Mouse (Mus musculus) kidney, embryonic 16.5 days (tissue): ENCODE results near the gene Gm9887. TPM values are rescaled to one million over a fixed set of nuclear protein-coding genes. Genes with fewer than 3 reads are reported as not detected.
A peak's percentile ranks its signal among the peaks of the same experiment; 100 is the strongest.
"Not testable (repeated sequence)": the region's sequence is repeated elsewhere in the genome, so short reads cannot be mapped to it uniquely, and the experiment has no call there.

Source experiments
- ATAC-seq: fragments of 200-750 bp; cut with Nextera tagmentation; 2 replicates; pipeline ENCODE4 v1.8.0; 2017; ENCODE audit warnings: moderate TSS enrichment; ENCODE audit not compliant: low FRiP score, low TSS enrichment
- H3K27ac ChIP-seq: fragments of 300-500 bp; sonication (generic); 2 replicates; pipeline ENCODE4 v1.5.1; 2014; ENCODE audit warnings: low read length
- H3K27me3 ChIP-seq: fragments of 300-500 bp; sonication (generic); 2 replicates; pipeline ENCODE4 v1.6.1; 2014; ENCODE audit warnings: low read length, control low read depth, mixed read lengths; ENCODE audit not compliant: insufficient read depth
- H3K36me3 ChIP-seq: fragments of 300-500 bp; sonication (generic); 2 replicates; pipeline ENCODE4 v1.6.1; 2014; ENCODE audit warnings: low read length, control low read depth, mixed read lengths; ENCODE audit not compliant: insufficient read depth
- H3K4me1 ChIP-seq: fragments of 300-500 bp; sonication (generic); 2 replicates; pipeline ENCODE4 v1.6.1; 2014; ENCODE audit warnings: low read length, control low read depth, mixed read lengths; ENCODE audit not compliant: insufficient read depth
- H3K4me2 ChIP-seq: fragments of 300-500 bp; sonication (generic); replicated peaks from 2 replicates; pipeline ENCODE4 v1.6.1; 2014; ENCODE audit warnings: low read depth, low read length
- H3K4me3 ChIP-seq: fragments of 300-500 bp; sonication (generic); 2 replicates; pipeline ENCODE4 v1.5.1; 2014; ENCODE audit warnings: mild to moderate bottlenecking, low read length
- H3K9ac ChIP-seq: fragments of 300-500 bp; sonication (generic); replicated peaks from 2 replicates; pipeline ENCODE4 v1.6.1; 2014; ENCODE audit warnings: low read length
- H3K9me3 ChIP-seq: fragments of 300-500 bp; sonication (generic); 2 replicates; pipeline ENCODE4 v1.6.1; 2016; ENCODE audit warnings: low read length, control low read depth
- WGBS: fragments of 180-500 bp; shearing (Covaris S2); extraction: QIAGEN DNeasy Blood & Tissue Kit; methylation state at CpG from one replicate; pipeline ENCODE4 v1.1.7; 2014; 5-methylcytosine and 5-hydroxymethylcytosine counted together
- polyA plus RNA-seq: library from polyadenylated mRNA; unstranded; fragments of >200 nt; fragmentation: Nextera tagmentation; extraction: Ambion mirVana; gene quantifications from 2 replicates; pipeline ENCODE4 v1.2.1, GENCODE M21; 2015

The Gm9887 gene
- polyA plus RNA-seq, 1 experiment from 2014 or later, result 1.7 TPM

DNA sequence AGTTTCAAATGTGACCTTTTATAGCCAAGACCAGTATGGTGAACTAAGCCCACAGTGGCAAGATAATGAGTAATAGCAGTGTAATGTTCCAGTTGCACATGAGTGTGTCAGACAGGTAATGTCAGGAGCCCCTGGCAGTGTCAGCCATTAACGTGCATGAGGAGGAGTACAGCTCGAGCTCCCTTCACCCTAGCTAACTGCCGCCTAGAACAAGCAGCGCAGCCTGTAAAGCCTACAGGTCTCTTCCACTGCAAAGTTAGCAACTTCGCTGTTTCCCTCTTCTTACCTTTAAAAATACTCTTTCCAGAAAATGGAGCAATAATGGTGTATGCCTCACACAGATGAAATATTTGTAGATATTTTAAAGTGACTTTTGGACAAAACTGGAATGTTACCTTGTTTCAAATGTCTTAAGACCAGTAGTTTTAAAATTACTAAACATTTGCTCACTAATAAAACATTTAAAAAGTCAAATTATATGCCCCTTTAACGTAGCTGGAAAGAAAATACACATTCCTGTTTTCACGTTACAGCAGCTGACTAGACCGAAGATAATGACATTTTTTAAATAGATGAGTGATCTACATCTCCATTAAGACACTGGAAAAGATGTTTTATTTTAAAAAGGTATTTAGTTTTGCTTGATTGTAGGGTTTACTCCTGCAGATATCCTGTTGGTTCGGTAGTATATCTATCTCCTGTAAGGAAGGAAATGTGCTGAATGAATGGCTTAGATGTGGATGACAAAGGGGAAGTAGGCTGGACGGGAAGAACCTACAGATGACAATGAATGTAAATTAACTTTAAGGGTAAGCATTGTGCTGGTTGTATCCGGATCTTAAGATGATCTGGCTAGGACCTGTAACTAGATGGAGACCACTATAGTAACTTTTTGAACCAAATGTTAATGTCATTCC lies 1.9 kb upstream of the Gm9887 start:
- H3K9me3 ChIP-seq, result no peaks in the 10 kb centered on the region
- H3K27me3 ChIP-seq, result no peaks in the 10 kb centered on the region
- peaks cover 18% of the 10 kb centered on the region; the same call in 1 of the 2 replicates for H3K4me1 ChIP-seq
- peak overlapping the region; percentile 84 for H3K4me2 ChIP-seq
- ATAC-seq, result no peak
- peak overlapping the region; percentile 99 for H3K9ac ChIP-seq
- no peak overlapping the region for H3K27ac ChIP-seq
- WGBS, result 35% methylated on average over 11 of the region's 11 CpGs
- H3K4me3 ChIP-seq, result peak overlapping the region; percentile 100
- peaks cover 6% of the 10 kb centered on the region; the same call in 1 of the 2 replicates for H3K36me3 ChIP-seq

DNA sequence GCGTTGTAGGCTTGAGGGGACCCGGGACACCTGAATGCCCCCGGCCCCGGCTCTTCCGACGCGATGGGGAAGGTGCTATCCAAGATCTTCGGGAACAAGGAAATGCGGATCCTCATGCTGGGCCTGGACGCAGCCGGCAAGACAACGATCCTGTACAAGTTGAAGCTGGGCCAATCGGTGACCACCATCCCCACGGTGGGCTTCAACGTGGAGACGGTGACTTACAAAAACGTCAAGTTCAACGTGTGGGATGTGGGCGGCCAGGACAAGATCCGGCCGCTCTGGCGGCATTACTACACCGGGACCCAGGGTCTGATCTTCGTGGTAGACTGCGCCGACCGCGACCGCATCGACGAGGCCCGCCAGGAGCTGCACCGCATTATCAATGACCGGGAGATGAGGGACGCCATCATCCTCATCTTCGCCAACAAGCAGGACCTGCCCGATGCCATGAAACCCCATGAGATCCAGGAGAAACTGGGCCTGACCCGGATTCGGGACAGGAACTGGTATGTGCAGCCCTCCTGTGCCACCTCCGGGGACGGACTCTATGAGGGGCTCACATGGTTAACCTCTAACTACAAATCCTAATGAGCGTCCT lies 573 bp upstream of the Gm9887 start:
- Histone ChIP-seq H3K4me1 (peaks cover 18% of the 10 kb centered on the region; the same call in 1 of the 2 replicates), H3K9me3 (no peaks in the 10 kb centered on the region), H3K27ac (peak overlapping the region; percentile 99), H3K9ac (peak overlapping the region; percentile 99), H3K4me2 (peak overlapping the region; percentile 84), H3K36me3 (peaks cover 6% of the 10 kb centered on the region; the same call in 1 of the 2 replicates), H3K27me3 (no peaks in the 10 kb centered on the region), H3K4me3 (peak overlapping the region; percentile 100)
- no peak; the same call in 1 of the 2 replicates for ATAC-seq
- under 1% methylated on average over 42 of the region's 42 CpGs for WGBS

DNA sequence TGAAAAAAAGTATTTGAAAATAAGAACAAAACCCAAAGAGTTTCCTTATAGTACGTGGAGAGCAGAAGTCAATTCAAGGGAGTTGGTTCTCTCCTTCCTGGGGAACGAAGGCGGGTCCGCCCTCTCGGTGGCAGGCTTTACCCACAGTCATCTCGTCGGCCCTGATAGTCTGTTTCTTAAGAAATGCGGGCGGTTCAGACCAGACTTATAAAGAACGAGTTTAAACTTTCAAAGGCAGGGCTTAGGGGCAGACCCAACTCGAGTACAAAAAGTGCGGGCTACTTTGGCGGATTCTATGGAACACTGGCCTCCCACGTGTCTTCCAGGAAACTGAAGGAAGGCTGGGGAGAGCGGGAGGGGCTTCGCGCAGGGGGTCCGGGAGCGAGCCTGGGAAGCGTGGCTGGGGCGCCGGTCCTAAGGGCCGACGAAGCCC lies 821 bp downstream of the Gm9887 start:
- Histone ChIP-seq H3K27me3 (no peaks in the 10 kb centered on the region), H3K27ac (peak overlapping the region; percentile 99), H3K9ac (peak overlapping the region; percentile 99), H3K4me3 (peak overlapping the region; percentile 100), H3K4me1 (peaks cover 18% of the 10 kb centered on the region; the same call in 1 of the 2 replicates), H3K9me3 (no peaks in the 10 kb centered on the region), H3K4me2 (peak overlapping the region; percentile 73), H3K36me3 (peaks cover 6% of the 10 kb centered on the region; the same call in 1 of the 2 replicates)
- WGBS, result 0% methylated on average over 24 of the region's 24 CpGs
- peak; percentile 85 for ATAC-seq

DNA sequence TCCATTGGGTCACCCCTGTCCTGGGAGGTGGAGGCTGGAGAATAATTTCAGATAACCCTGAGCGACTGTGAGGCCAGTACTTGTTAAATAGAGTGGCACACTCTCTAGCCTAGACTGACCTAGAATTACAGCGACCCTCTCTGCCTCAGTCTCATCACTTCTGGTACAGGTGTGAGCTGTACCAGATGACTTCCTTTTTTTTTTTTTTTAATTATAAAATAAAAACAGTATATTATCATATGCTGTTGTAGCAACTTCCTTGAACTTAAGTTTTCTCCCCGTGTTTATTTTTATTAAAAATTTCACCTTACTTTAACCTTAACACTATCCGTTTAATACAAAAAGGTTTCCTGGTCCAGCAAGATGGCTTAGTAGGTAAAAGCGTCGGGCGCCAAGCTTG lies 1.3 kb downstream of the Gm9887 start:
- no peak for ATAC-seq
- Histone ChIP-seq H3K27ac (peak overlapping the region; percentile 99), H3K9ac (peak overlapping the region; percentile 99), H3K27me3 (no peaks in the 10 kb centered on the region), H3K9me3 (no peaks in the 10 kb centered on the region), H3K36me3 (peaks cover 6% of the 10 kb centered on the region; the same call in 1 of the 2 replicates), H3K4me2 (peak overlapping the region; percentile 73), H3K4me3 (peak overlapping the region; percentile 100), H3K4me1 (peaks cover 15% of the 10 kb centered on the region; the same call in 1 of the 2 replicates)
- 15% methylated on average over 7 of the region's 7 CpGs for WGBS

DNA sequence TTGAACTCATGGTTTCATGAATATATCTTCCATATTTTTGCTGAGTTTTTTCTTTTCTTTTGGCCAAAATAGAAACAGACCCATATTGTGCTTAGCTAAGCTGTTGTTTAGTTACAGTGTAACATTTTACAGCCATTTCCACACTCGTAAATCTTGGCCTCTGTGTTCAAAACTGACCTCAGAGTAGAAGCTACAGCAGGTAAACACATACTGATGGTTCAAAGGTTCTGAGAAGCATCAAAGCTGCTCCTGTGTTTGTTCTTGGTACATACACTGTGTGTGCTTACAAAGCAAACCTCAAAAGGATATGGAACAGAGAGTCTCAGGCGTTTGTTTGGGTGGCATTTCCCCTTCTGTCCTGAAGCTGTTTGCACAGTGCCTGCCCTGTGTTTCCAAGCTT lies 4.7 kb downstream of the Gm9887 start:
- Histone ChIP-seq H3K27me3 (no peaks in the 10 kb centered on the region), H3K27ac (no peak overlapping the region), H3K9me3 (no peaks in the 10 kb centered on the region), H3K4me1 (peaks cover 9% of the 10 kb centered on the region), H3K36me3 (no peaks in the 10 kb centered on the region), H3K4me3 (no peak overlapping the region), H3K9ac (no peak overlapping the region), H3K4me2 (no peak overlapping the region)
- WGBS, result 57% methylated on average over 2 of the region's 2 CpGs
- ATAC-seq, result no peak

DNA sequence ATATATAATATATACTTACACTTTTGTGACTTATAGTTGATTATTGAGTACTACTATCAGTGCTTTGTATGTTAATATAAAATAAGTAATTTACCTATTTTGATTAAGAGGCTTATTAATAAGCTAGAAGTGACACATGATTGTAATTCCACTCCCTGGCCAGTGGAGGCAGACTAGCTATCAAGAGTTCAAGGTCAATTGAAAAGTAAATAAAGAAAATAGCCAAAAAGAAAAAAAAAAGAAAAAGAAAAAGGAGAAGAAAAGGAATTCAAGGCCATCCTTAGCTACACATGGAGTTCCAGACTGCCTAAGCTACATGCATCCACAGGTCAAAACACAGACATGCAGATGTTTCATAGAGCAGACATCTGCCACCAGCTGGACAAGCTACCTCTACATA lies 5.8 kb downstream of the Gm9887 start:
- no peaks in the 10 kb centered on the region for H3K27me3 ChIP-seq
- H3K4me3 ChIP-seq, result no peak overlapping the region
- no peaks in the 10 kb centered on the region for H3K36me3 ChIP-seq
- H3K9ac ChIP-seq, result no peak overlapping the region
- no peak overlapping the region for H3K27ac ChIP-seq
- peaks cover 17% of the 10 kb centered on the region for H3K4me1 ChIP-seq
- no peak for ATAC-seq
- no peaks in the 10 kb centered on the region for H3K9me3 ChIP-seq
- H3K4me2 ChIP-seq, result no peak overlapping the region

DNA sequence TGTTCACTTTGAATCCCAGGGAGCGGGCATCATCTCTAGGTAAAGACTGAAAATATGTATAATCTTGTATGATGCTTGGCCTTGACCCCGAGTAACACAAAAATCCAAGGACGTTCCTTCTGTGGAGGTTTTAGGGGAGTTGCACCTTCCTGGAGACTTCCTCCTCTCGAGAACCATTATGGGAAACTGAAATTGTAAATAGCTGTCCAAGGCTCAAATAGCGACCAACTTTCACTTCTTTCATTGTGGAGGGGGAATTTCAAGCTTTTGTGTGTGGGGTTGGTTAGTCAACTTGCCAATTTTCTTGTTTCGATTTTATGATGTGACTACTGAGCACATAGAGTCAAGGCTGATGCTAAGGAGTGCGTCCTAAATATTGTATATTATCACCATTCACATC lies 6.5 kb downstream of the Gm9887 start:
- Histone ChIP-seq H3K27ac (no peak overlapping the region), H3K9me3 (no peaks in the 10 kb centered on the region), H3K36me3 (no peaks in the 10 kb centered on the region), H3K4me1 (peaks cover 15% of the 10 kb centered on the region), H3K4me3 (no peak overlapping the region), H3K9ac (no peak overlapping the region), H3K27me3 (no peaks in the 10 kb centered on the region), H3K4me2 (no peak overlapping the region)
- 85% methylated on average over 7 of the region's 7 CpGs for WGBS
- ATAC-seq, result no peak

DNA sequence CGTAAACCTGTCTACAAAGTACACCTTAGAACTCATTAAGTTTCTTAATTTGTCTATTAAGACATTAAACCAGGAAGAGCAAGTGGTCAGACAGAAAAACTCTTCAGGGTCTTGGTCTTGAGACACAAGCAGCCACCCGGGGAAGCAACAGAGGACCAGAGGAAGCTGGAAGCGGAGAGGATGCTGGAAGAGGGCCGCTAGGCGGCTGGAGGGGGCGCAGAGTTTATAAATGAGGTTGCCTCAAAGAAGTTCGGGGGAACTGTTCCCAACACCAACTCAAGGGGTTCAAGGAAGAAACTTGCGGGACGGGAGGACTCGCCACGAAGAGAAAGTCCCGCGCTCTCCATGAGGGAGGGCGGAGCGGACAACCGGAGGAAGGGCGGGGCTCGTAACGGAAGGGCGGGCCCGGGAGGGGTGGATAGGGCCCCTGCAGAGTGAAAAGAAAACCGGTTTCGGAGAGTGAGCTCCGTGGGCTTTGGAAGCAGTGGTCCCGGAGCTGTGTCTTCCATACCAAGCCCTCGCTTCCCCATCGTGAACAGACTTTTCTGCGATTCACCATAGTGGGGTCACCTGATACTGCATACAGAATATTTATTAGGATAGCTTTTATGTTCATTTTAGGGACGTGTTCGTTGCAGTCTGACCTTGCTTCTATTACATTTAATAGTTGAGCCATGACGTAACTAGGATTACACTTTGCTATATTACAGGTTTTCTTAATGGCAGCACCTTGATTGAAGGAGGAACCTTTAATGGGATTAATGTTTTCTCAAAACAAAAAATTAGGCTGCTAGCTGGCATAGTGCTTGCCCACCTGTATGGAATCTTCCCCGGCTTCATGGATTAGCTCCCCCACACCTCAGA lies 8.1 kb downstream of the Gm9887 start:
- H3K9me3 ChIP-seq, result no peaks in the 10 kb centered on the region
- WGBS, result 5% methylated on average over 31 of the region's 32 CpGs
- no peaks in the 10 kb centered on the region for H3K27me3 ChIP-seq
- ATAC-seq, result 0 out of 2 replicates have a peak, but pooled peaks have one; percentile 36
- peak overlapping the region; percentile 82 for H3K27ac ChIP-seq
- no peaks in the 10 kb centered on the region for H3K36me3 ChIP-seq
- peak overlapping the region; percentile 82 for H3K9ac ChIP-seq
- H3K4me3 ChIP-seq, result peak overlapping the region; percentile 57
- H3K4me2 ChIP-seq, result peak overlapping the region; percentile 73
- peaks cover 14% of the 10 kb centered on the region for H3K4me1 ChIP-seq

DNA sequence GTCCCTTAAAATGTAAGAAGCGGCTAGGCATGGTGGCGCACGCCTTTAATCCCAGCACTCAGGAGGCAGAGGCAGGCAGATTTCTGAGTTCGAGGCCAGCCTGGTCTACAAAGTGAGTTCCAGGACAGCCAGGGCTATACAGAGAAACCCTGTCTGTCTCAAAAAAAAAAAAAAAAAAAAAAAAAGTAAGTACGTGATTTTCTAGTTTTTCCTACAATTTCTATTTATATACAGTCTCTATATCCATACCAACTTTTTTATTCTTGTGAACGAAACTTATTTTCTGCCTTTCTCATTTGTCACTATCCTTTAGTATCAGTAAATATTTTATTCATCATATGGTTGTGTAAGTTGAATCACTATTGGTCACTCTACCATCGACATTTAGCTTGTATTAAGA lies 9.1 kb downstream of the Gm9887 start:
- H3K36me3 ChIP-seq, H3K9ac ChIP-seq, ATAC-seq, H3K4me3 ChIP-seq, H3K4me2 ChIP-seq, H3K27ac ChIP-seq, H3K27me3 ChIP-seq, H3K9me3 ChIP-seq: not testable (repeated sequence)
- 94% methylated on average over 7 of the region's 7 CpGs for WGBS
- peaks cover 14% of the 10 kb centered on the region for H3K4me1 ChIP-seq
